Mouse (Mus musculus) liver, postnatal 0 days (tissue): ENCODE measurements at regions not wholly inside any gene's neighbourhood (a gene's known extent, or its start where the extent isn't known, plus 50 kb on each side); places are given as distances from the start of the nearest gene placed in this dataset.

ENCODE experiments used
- CTCF ChIP-seq: sonication (generic); IDR thresholded peaks from 2 replicates; pipeline ENCODE4 v1.5.1; 2016; ENCODE audit warnings: antibody characterized with exemption, low read depth
- EP300 ChIP-seq: IDR thresholded peaks from 2 replicates; pipeline ENCODE4 v1.6.1; 2016; ENCODE audit warnings: antibody characterized with exemption, low read depth, mild to moderate bottlenecking

GRCm38 (mm10) chr3:99573335-99573976 lies 311.8 kb upstream of the Spag17 start:
- TF ChIP-seq CTCF (no peak), EP300 (no peak)
